Mouse (Mus musculus) stomach, postnatal 0 days (tissue): Measurements from ENCODE around the gene Angptl1. TPM values are rescaled to one million over a fixed set of nuclear protein-coding genes. Genes with fewer than 3 reads are reported as not detected.

ENCODE experiments used
- ATAC-seq: fragments of 200-750 bp; cut with Nextera tagmentation; 2 replicates; pipeline ENCODE4 v1.8.0; 2017; ENCODE audit not compliant: low FRiP score, low TSS enrichment
- DNase-seq: peaks from one replicate; pipeline ENCODE4 v3.0.0-alpha.2; 2016; ENCODE audit warnings: low spot score
- H3K27ac ChIP-seq: fragments of 300-500 bp; sonication (generic); replicated peaks from 2 replicates; pipeline ENCODE4 v1.5.1; 2014; ENCODE audit warnings: mild to moderate bottlenecking, control low read depth
- H3K27me3 ChIP-seq: fragments of 300-500 bp; sonication (generic); 2 replicates; pipeline ENCODE4 v1.6.1; 2014; ENCODE audit warnings: low read length; ENCODE audit not compliant: control insufficient read depth, insufficient read depth
- H3K36me3 ChIP-seq: fragments of 300-500 bp; sonication (generic); 2 replicates; pipeline ENCODE4 v1.6.1; 2014; ENCODE audit warnings: low read length, mixed read lengths; ENCODE audit not compliant: control insufficient read depth, insufficient read depth
- H3K4me1 ChIP-seq: fragments of 300-500 bp; sonication (generic); replicated peaks from 2 replicates; pipeline ENCODE4 v1.6.1; 2014; ENCODE audit warnings: antibody characterized with exemption; ENCODE audit not compliant: control insufficient read depth, insufficient read depth
- H3K4me2 ChIP-seq: fragments of 300-500 bp; sonication (generic); replicated peaks from 2 replicates; pipeline ENCODE4 v1.6.1; 2014; ENCODE audit warnings: low read depth, mild to moderate bottlenecking, control low read depth, moderate library complexity
- H3K4me3 ChIP-seq: fragments of 300-500 bp; sonication (generic); 2 replicates; pipeline ENCODE4 v1.5.1; 2014; ENCODE audit warnings: low read depth, low read length, control low read depth
- H3K9ac ChIP-seq: fragments of 300-500 bp; sonication (generic); 2 replicates; pipeline ENCODE4 v1.6.1; 2014; ENCODE audit warnings: mild to moderate bottlenecking, low read length, control low read depth, mixed read lengths
- H3K9me3 ChIP-seq: fragments of 300-500 bp; sonication (generic); 2 replicates; pipeline ENCODE4 v1.6.1; 2016; ENCODE audit warnings: low read length; ENCODE audit not compliant: control insufficient read depth
- CTCF ChIP-seq: IDR thresholded peaks from 2 replicates; pipeline ENCODE4 v1.5.1; 2016; ENCODE audit warnings: antibody characterized with exemption, low read depth, mild to moderate bottlenecking, moderate library complexity
- EP300 ChIP-seq: optimal IDR thresholded peaks from 2 replicates; pipeline ENCODE3; 2016; ENCODE audit warnings: antibody characterized with exemption
- WGBS: fragments of 180-500 bp; shearing (Covaris S2); extraction: QIAGEN DNeasy Blood & Tissue Kit; methylation state at CpG from one replicate; pipeline ENCODE4 v1.1.7; 2014; 5-methylcytosine and 5-hydroxymethylcytosine counted together
- polyA plus RNA-seq: library from polyadenylated mRNA; unstranded; fragments of >200 nt; fragmentation: Nextera tagmentation; extraction: Ambion mirVana; gene quantifications from 2 replicates; pipeline ENCODE4 v1.2.1, GENCODE M21; 2015

The Angptl1 gene
- polyA plus RNA-seq, 1 experiment from 2014 or later = 7.6 TPM

- no peak for TF ChIP-seq EP300
- TF ChIP-seq CTCF = no peak
- Histone ChIP-seq H3K4me3 (no peak overlapping the region), H3K4me2 (no peak overlapping the region), H3K9ac (no peak overlapping the region), H3K27me3 (no peaks in the 10 kb centered on the region), H3K36me3 (no peaks in the 10 kb centered on the region), H3K27ac (no peak overlapping the region), H3K4me1 (no peaks in the 10 kb centered on the region), H3K9me3 (no peaks in the 10 kb centered on the region)
- ATAC-seq (no peak), DNase-seq (no peak)
- 49% methylated on average over 9 of the region's 9 CpGs for WGBS
These were observed 14.0 kb downstream of the Angptl1 start for GRCm38 (mm10) chr1:156852409-156852808.

GRCm38 (mm10) chr1:156852872-156853271 is 14.5 kb downstream of the Angptl1 start:
- Histone ChIP-seq H3K4me2 (no peak overlapping the region), H3K9ac (no peak overlapping the region), H3K27me3 (no peaks in the 10 kb centered on the region), H3K9me3 (no peaks in the 10 kb centered on the region), H3K27ac (no peak overlapping the region), H3K36me3 (no peaks in the 10 kb centered on the region), H3K4me1 (no peaks in the 10 kb centered on the region), H3K4me3 (no peak overlapping the region)
- DNase-seq (no peak), ATAC-seq (no peak)
- TF ChIP-seq EP300 = no peak
- no peak for TF ChIP-seq CTCF
- WGBS = 80% methylated on average over 5 of the region's 5 CpGs

GRCm38 (mm10) chr1:156854558-156854957 is 16.2 kb downstream of the Angptl1 start:
- H3K27ac ChIP-seq = no peak overlapping the region
- no peak for DNase-seq
- ATAC-seq = no peak
- H3K9ac ChIP-seq = no peak overlapping the region
- H3K9me3 ChIP-seq = no peaks in the 10 kb centered on the region
- H3K4me3 ChIP-seq = no peak overlapping the region
- TF ChIP-seq EP300 (no peak), CTCF (no peak)
- 62% methylated on average over 4 of the region's 4 CpGs for WGBS
- H3K36me3 ChIP-seq = no peaks in the 10 kb centered on the region
- H3K4me2 ChIP-seq = no peak overlapping the region
- H3K4me1 ChIP-seq = no peaks in the 10 kb centered on the region
- H3K27me3 ChIP-seq = no peaks in the 10 kb centered on the region

GRCm38 (mm10) chr1:156856666-156857065 is 18.3 kb downstream of the Angptl1 start:
- Histone ChIP-seq H3K4me1 (no peaks in the 10 kb centered on the region), H3K9ac (no peak overlapping the region), H3K27ac (no peak overlapping the region), H3K9me3 (no peaks in the 10 kb centered on the region), H3K36me3 (no peaks in the 10 kb centered on the region), H3K4me2 (no peak overlapping the region), H3K4me3 (no peak overlapping the region), H3K27me3 (no peaks in the 10 kb centered on the region)
- 65% methylated on average over 2 of the region's 2 CpGs for WGBS
- no peak for TF ChIP-seq CTCF
- ATAC-seq (no peak), DNase-seq (no peak)

- ATAC-seq = no peak
- TF ChIP-seq CTCF = no peak
- TF ChIP-seq EP300 = no peak
These were observed 20.8 kb downstream of the Angptl1 start for GRCm38 (mm10) chr1:156859156-156859555.

GRCm38 (mm10) chr1:156859711-156860250 is 21.4 kb downstream of the Angptl1 start:
- Histone ChIP-seq H3K27ac (no peak overlapping the region), H3K9me3 (no peaks in the 10 kb centered on the region), H3K4me3 (no peak overlapping the region), H3K27me3 (no peaks in the 10 kb centered on the region), H3K36me3 (no peaks in the 10 kb centered on the region), H3K9ac (no peak overlapping the region), H3K4me2 (no peak overlapping the region), H3K4me1 (no peaks in the 10 kb centered on the region)
- ATAC-seq (no peak), DNase-seq (no peak)
- no peak for TF ChIP-seq EP300
- TF ChIP-seq CTCF = no peak
- WGBS = 59% methylated on average over 2 of the region's 2 CpGs

More at GRCm38 (mm10) chr1:156859156-156859555, 20.8 kb downstream of the Angptl1 start:
- no peaks in the 10 kb centered on the region for H3K9me3 ChIP-seq
- DNase-seq = no peak
- no peak overlapping the region for H3K4me2 ChIP-seq
- no peaks in the 10 kb centered on the region for H3K36me3 ChIP-seq
- no peak overlapping the region for H3K9ac ChIP-seq
- 98% methylated on average over 2 of the region's 2 CpGs for WGBS
- H3K4me1 ChIP-seq = no peaks in the 10 kb centered on the region
- H3K4me3 ChIP-seq = no peak overlapping the region
- no peaks in the 10 kb centered on the region for H3K27me3 ChIP-seq
- no peak overlapping the region for H3K27ac ChIP-seq
